Mouse (Mus musculus): ENCODE measurements around the gene Gramd4. TPM values are rescaled to one million over a fixed set of nuclear protein-coding genes. Genes with fewer than 3 reads are reported as not detected.
"Not testable (repeated sequence)": the region's sequence is repeated elsewhere in the genome, so short reads cannot be mapped to it uniquely, and the experiment has no call there.

Gene Gramd4
- total RNA-seq, 4 experiments from 2014 or later: 24.1 to 30.9 (median 29.9) TPM

DNA sequence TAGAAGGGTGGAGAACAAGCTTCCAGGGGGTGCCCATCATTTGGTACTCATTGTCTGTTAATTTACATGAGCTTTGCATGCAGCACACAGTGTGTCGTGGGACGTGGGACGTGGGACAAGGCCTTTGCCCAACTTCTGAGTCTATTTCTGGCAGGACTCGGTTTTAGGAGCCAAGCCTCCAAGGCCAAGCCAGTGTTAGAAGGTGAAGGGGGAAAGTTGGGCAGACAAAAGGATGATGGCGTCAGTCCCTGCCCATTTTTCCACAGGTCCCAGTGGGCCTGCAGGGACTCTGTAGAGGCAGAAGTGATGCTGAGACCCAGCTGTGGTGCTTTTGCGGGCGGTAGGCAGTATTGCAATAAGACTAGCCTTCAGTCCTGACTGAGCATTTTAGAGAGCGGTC lies 33.1 kb downstream of the Gramd4 start:
- DNase-seq (ENCODE audit: low spot score in 2 of 2): no peak

DNA sequence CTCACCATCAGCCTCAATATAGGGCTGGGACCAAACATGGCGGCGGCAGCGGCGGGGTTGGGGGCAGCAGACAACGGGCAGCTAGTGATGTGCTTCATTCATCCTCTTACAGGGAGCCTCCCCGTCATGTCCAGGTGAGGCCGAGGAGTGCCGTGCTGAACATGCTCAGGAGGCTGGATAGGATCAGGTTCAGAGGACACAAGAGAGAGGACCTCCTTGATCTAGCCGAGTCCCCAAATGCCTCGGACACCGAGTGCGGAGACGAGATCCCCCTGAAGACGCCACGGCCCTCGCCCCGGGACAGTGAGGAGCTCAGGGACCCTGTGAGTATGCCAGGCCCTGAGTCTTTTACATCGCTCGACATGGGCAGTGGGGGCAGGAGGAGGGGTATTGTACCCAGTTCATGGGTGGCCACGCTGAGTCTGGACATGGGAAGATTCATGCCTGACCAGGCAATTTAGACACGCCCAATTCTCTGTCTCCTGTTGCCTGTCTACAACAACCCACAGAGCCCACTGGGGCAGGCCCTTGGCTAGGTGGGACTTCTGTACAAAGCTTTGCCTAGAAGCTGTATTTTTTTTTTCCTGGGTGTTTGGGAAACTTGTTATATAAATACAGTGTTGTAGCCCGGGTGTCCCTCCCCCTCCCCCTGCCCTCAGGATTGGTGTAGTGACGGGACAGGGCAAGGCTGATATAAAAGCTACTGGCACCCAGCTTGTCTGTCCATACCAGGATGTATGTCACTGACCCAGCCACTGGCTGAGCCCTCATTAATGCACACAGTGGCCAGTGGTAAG lies 33.9 kb downstream of the Gramd4 start:
- DNase-seq (ENCODE audit: low spot score in 2 of 2): no peak

DNA sequence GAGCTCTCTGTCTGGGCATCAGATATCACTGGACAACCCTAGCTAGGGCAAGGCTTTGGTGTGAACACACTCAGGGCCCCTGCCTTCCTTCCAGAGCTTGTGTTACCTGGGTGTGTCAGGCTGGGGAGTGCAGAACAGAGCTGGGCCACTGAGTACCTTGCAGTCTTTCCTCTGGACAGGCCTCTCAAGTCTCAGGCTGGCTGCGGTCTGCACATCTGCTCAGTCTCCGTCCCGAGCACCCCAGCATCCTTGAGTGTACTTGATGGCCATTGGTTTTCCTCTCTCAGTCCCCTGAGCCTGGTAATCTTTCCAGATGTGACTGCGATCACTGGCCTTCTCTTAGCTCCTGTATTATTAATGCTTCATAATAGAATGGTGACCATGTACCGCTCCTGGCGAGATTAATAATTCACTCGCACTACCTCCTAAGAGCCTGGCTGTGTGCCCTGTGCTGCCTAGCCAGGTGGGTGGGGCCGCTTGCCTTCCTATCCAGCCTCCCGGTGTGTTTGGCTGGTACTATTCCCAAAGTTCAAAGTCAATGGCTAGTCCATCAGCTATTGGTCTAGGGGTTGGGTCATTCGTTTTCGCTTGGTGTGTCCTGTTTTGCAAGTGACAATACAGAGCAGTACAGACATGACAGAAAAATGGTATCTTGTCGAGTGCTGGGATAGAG lies 34.6 kb downstream of the Gramd4 start:
- no peak for DNase-seq (ENCODE audit: low spot score in 2 of 2)

GRCm38 (mm10) chr15:86093236-86093635 lies 35.7 kb downstream of the Gramd4 start:
- no peak for DNase-seq (ENCODE audit: low spot score in 2 of 2)

GRCm38 (mm10) chr15:86094324-86095121 lies 37.0 kb downstream of the Gramd4 start:
- DNase-seq (ENCODE audit: low spot score in 2 of 2): no peak

DNA sequence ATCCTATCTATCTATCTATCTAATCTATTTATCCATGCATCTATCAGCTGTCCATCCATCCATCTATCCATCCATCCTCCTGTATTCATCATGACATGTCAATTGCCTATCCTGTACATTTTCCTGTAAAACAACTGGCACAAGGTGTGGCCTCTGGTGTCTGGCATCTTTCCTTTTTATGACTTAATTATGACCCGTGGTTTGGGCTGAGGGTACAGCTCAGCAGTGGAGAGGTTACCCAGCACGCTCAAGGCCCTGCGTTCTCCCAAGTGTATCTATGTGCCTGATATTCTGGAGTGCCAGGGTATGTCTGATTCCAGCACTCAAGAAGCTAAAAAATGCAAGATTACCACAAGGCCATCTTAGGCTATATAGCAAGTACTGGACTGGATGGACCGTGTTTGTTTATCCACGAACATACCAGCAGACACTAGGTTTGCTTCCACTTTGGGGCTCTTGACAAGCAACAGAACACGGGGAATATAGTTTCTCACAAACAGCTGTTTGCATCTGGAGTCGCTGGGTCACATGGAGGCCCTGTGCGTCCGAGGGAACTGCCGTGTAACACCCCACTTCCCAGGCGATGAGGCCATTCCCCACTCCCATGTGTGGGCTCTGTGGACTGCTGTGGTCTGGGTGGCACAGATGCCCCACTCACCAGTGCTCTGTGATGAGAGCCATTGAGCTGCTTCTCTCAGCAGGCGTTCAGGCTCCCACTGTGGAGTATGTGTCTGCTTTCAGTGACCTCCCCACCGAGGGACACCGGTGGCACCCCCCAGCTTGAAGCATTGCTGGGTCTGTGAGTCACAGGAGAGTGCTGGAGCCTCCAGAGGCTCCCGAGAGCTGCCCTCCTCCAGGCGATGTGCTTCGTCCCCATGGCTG lies 38.5 kb downstream of the Gramd4 start:
- DNase-seq (ENCODE audit: low spot score in 2 of 2): no peak

- DNase-seq (ENCODE audit: low spot score in 2 of 2): not testable (repeated sequence)
Measured at GRCm38 (mm10) chr15:86096604-86097020, 39.1 kb downstream of the Gramd4 start.

DNA sequence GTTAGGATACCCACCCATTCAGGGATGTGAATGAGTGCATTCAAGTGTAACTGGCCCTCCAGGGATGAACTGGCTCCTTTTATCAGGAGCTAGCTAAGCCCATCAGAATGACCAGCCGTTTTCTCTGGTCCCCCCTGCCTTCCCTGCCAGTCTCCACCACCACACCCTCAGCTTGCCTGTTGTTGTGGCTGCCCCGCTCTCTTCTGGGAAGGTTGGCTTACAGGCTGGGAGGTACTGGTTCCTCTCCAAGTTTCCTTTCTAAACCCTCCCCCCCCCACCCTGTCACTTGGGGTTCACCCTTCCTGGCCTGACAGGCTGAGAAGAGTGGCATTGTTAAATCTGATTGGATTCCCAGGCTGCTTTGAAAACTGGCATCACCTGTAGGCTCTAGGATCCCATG lies 40.4 kb downstream of the Gramd4 start:
- no peak for DNase-seq (ENCODE audit: low spot score in 2 of 2)

- DNase-seq (ENCODE audit: low spot score in 2 of 2): no peak
Measured at GRCm38 (mm10) chr15:86101585-86101984, 44.1 kb downstream of the Gramd4 start.

DNA sequence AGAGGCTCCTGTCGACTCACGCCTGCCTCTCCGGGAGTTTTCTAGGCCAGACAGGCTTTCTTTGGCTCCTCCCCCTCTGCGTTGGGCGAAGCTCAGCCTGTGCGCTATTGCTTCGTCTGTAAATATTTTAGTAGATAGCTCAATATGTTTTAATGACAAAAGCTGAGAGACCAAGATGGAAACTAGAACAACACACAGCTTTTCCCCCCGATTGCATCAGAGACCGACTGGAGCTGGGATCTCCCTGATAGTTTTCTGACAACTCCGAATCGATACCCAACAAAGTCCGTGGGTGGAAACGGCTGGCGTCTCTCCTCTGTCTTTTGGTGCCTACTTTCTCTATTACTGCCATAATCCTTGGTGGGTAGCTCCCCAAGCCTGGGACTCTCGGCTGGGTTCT lies 44.8 kb downstream of the Gramd4 start:
- peak; percentile 50 to 55 for DNase-seq (ENCODE audit: low spot score in 2 of 2)

- DNase-seq (ENCODE audit: low spot score in 2 of 2): no peak
Measured at GRCm38 (mm10) chr15:86104401-86105344, 47.2 kb downstream of the Gramd4 start.

GRCm38 (mm10) chr15:86105345-86105697 lies 47.8 kb downstream of the Gramd4 start:
- no peak for DNase-seq (ENCODE audit: low spot score in 2 of 2)

- no peak for DNase-seq (ENCODE audit: low spot score in 2 of 2)
Measured at GRCm38 (mm10) chr15:86105751-86106150, 48.3 kb downstream of the Gramd4 start.

DNA sequence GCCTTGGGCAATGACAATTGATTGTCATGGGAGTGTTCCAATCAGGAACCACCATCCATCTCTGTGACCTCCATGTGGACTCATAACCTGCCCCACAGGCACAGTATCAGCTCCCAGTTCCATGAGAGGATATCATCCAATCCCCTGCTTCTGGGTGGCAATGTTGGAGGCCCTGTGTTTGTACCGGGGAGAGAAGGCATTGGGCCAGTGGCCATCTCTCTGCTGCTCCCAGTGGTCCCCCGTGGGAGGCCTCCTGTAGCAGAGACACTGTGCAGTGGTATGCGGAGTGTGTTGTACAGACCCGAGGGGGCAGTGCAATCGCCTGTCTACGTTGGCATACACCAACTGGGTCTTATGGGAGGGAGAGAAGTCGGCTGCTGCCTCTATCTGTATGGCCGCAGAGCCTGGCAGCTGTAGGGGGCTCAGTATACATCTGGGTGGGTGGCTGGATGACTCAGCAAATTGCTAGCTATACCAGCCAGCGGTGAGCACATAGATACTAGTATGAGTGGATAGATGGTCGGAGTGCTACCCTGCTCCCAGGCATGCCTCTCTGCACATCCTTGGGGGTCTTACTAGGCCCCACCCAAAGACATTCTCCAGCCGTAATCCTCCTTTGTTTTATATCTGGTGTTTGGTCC lies 50.5 kb downstream of the Gramd4 start:
- DNase-seq (ENCODE audit: low spot score in 2 of 2): no peak

GRCm38 (mm10) chr15:86109245-86109644 lies 51.8 kb downstream of the Gramd4 start:
- no peak for DNase-seq (ENCODE audit: low spot score in 2 of 2)

DNA sequence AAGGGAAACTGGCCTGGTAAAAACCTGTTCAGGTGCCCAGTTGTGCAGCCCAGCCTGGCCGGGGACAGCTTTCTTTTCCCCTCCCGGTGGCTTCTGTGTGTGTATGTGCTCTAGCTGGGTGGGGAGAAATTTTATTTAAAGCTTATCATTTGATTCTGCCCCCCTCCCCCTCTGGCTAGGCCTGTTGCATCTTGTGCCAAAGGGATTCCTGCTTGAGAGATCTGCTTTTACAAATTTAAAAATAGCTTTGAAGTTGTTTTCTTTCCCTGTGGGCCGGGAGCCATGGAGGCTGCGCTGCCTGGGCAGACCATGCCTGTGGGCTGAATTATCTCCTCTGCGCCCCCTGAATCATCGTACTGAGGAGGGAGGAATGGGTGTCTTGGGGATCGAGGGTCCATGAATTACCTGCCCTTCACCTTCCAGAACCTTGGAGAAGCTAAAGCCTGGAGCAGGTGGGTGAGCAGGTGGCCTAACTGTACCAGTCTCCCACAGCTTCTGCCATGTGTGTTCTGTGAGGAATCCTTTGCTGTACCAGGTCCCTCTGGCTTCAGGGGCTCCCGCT lies 52.2 kb downstream of the Gramd4 start:
- DNase-seq (ENCODE audit: low spot score in 2 of 2): peak in 1 of 2 experiments; percentile 33

DNA sequence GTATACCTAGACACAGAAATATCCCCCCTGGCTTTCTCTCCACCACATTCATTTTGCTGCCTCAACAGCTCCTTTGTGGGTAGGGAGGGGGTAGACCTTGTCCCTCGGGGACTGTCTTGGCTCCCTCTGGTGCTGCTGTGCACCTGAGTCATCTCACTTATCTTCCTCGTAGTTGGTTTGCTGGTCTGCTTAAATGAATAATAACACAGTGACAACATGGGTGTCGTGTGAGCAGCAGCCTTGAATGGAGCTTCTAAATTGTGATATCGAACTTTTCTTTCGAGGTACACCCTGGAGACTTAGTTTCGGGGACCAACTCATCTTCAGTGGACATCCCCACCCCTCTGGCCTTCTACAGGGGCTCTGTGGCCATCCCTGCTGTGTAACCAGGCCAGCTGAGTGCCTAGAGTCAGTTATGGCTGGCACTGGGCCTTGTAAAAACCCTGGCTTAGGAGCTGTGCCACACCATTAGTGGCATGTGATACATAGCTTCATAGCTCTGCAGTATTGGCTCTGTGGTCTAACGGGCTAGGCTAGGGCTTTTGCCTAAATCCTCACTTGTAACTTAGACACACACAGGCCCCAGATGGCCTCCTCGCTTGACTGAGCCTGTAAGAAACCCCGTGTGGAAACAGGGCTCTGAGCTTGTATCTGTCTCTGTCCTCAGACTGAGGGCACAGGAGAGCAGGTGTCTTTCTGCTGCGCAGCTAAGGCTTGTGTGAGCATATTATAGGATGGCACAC lies 53.0 kb downstream of the Gramd4 start:
- no peak for DNase-seq (ENCODE audit: low spot score in 2 of 2)

DNA sequence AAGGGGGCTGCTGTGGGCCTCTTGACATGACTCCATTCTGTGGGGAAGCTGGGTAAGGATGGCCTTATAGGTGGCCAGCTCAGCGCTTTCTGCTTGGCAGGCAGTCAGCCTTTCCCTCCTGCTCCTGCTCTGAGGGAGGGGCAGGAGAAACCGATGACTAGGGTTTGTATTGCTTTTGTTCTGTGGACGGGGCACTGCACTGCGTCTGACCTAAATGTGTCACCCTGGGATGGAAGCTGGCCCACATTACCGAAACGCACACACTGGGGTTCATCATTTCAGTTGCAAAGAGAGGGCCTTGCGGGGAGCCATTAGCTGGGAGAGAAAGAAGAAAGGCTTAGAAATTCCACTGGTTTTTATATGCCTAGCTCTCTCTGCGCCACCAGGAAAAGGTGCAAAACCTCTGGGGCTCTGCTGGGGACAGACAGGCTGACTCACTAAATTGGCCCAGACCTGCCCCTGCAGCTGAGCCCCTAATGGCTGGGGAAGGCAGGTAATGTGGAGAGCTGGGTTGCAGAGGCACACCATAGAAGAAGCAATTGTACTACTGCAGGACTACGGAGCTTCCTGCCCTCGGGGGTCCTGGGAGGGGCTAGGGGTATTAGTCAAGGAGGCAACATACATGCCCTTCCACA lies 55.3 kb downstream of the Gramd4 start:
- DNase-seq (ENCODE audit: low spot score in 2 of 2): no peak
